Mouse (Mus musculus) limb, embryonic 14.5 days (tissue): ENCODE data around the gene Boc. TPM values are rescaled to one million over a fixed set of nuclear protein-coding genes. Genes with fewer than 3 reads are reported as not detected.

Experiments
- ATAC-seq: fragments of 200-750 bp; cut with Nextera tagmentation; 2 replicates; pipeline ENCODE4 v1.8.0; 2017; ENCODE audit warnings: low read depth, moderate number of reproducible peaks, moderate TSS enrichment; ENCODE audit not compliant: low FRiP score
- DNase-seq: peaks from one replicate; pipeline ENCODE4 v3.0.0-alpha.2; 2015; ENCODE audit warnings: low spot score
- H3K27ac ChIP-seq: fragments of 300-500 bp; sonication (generic); replicated peaks from 2 replicates; pipeline ENCODE4 v1.5.1; 2014; ENCODE audit warnings: low read depth, mild to moderate bottlenecking, low read length, moderate library complexity, mixed read lengths
- H3K27me3 ChIP-seq: fragments of 300-500 bp; sonication (generic); 2 replicates; pipeline ENCODE4 v1.6.1; 2014; ENCODE audit warnings: low read length, mixed read lengths; ENCODE audit not compliant: control insufficient read depth, insufficient read depth
- H3K36me3 ChIP-seq: fragments of 300-500 bp; sonication (generic); 2 replicates; pipeline ENCODE4 v1.6.1; 2014; ENCODE audit warnings: mild to moderate bottlenecking, low read length, moderate library complexity, mixed read lengths; ENCODE audit not compliant: control insufficient read depth, insufficient read depth
- H3K4me1 ChIP-seq: fragments of 300-500 bp; sonication (generic); 2 replicates; pipeline ENCODE4 v1.6.1; 2014; ENCODE audit warnings: antibody characterized with exemption, low read length, mixed read lengths; ENCODE audit not compliant: control insufficient read depth, insufficient read depth
- H3K4me2 ChIP-seq: fragments of 300-500 bp; sonication (generic); replicated peaks from 2 replicates; pipeline ENCODE4 v1.6.1; 2014; ENCODE audit warnings: low read depth, mild to moderate bottlenecking, low read length, moderate library complexity; ENCODE audit not compliant: severe bottlenecking
- H3K4me3 ChIP-seq: fragments of 300-500 bp; sonication (generic); replicated peaks from 2 replicates; pipeline ENCODE4 v1.5.1; 2014; ENCODE audit warnings: low read length
- H3K9ac ChIP-seq: fragments of 300-500 bp; sonication (generic); 2 replicates; pipeline ENCODE4 v1.6.1; 2014; ENCODE audit warnings: mild to moderate bottlenecking, low read depth, low read length, moderate library complexity; ENCODE audit not compliant: severe bottlenecking
- H3K9me3 ChIP-seq: fragments of 300-500 bp; sonication (generic); 2 replicates; pipeline ENCODE4 v1.6.1; 2016; ENCODE audit warnings: low read length; ENCODE audit not compliant: control insufficient read depth
- POLR2A ChIP-seq: fragments of 200-500 bp; IDR thresholded peaks from 2 replicates; pipeline ENCODE4 v1.8.0; 2012; ENCODE audit warnings: inconsistent platforms, mild to moderate bottlenecking, moderate library complexity, borderline replicate concordance; ENCODE audit not compliant: insufficient read depth, insufficient read length; ENCODE audit errors: extremely low read depth
- WGBS: fragments of 180-500 bp; shearing (Covaris S2); extraction: QIAGEN DNeasy Blood & Tissue Kit; methylation state at CpG from one replicate; pipeline ENCODE4 v1.1.7; 2014; 5-methylcytosine and 5-hydroxymethylcytosine counted together
- polyA plus RNA-seq, 2 experiments: library from polyadenylated mRNA; depleted of rRNA in 1 of 2; stranded (reverse) in 1 of 2; unstranded in 1 of 2; fragments of >200 nt; fragmentation: Nextera tagmentation in 1 of 2; extraction: Ambion mirVana in 1 of 2; gene quantifications; 2 replicates each; pipeline versions ENCODE4 v1.2.1 to v1.2.3; 2012 to 2014

The Boc gene
- polyA plus RNA-seq, 2 experiments, result 59.8 to 91.4 TPM

DNA sequence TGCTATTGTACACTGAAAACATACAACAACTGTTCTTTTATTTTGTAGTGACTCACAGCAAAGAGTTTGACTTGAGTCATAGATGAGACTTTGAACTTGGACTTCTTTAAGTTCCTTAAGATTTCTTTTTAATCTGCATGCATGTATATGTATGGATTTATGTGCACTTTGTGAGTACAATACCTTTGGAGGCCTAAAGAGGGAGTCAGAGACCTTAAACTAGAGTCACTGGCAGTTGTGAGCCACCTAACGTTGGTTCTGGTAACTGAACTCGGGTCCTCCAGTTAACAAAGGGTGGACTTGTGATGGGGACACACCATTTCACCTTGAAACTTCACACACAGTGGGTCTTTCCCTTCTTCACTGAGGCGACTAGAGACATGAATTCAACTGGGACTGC is 60.2 kb downstream of the Boc start:
- Histone ChIP-seq H3K4me3 (no peak overlapping the region), H3K4me2 (no peak overlapping the region), H3K36me3 (peaks cover 99% of the 10 kb centered on the region), H3K4me1 (peaks cover 24% of the 10 kb centered on the region), H3K27me3 (no peaks in the 10 kb centered on the region), H3K9ac (no peak overlapping the region), H3K9me3 (no peaks in the 10 kb centered on the region), H3K27ac (no peak overlapping the region)
- 95% methylated on average over 3 of the region's 3 CpGs for WGBS
- ATAC-seq (no peak), DNase-seq (no peak)
- TF ChIP-seq POLR2A, result no peak

DNA sequence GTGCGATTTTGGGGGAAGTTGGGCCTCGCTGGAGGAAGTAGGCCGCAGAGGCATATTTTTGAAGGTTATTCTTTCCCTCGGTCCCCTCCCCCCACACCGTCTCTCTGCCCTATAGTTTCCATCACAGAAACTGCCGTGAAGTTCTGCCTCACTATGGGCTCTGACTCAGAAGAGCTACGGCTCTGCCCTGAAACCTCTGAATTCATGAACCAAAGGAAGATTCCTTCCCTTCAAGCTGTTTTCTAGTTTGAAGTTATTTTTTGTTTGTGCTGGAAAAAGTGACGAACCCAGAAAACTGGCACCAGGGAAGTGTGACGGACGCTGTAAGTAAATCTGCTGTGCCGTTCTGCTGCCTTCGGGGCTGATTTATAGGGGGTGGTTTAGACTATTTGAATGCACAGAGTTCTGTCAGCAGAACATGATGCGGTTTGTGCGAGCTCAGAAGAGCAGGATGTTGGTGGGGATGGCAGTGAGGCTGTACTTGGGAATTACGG is 61.7 kb downstream of the Boc start:
- Histone ChIP-seq H3K27ac (no peak overlapping the region), H3K9me3 (no peaks in the 10 kb centered on the region), H3K9ac (no peak overlapping the region), H3K4me2 (no peak overlapping the region), H3K36me3 (peaks cover 99% of the 10 kb centered on the region), H3K27me3 (no peaks in the 10 kb centered on the region), H3K4me3 (no peak overlapping the region), H3K4me1 (peaks cover 21% of the 10 kb centered on the region)
- no peak for ATAC-seq
- WGBS, result 61% methylated on average over 15 of the region's 15 CpGs
- DNase-seq, result no peak
- TF ChIP-seq POLR2A, result no peak

DNA sequence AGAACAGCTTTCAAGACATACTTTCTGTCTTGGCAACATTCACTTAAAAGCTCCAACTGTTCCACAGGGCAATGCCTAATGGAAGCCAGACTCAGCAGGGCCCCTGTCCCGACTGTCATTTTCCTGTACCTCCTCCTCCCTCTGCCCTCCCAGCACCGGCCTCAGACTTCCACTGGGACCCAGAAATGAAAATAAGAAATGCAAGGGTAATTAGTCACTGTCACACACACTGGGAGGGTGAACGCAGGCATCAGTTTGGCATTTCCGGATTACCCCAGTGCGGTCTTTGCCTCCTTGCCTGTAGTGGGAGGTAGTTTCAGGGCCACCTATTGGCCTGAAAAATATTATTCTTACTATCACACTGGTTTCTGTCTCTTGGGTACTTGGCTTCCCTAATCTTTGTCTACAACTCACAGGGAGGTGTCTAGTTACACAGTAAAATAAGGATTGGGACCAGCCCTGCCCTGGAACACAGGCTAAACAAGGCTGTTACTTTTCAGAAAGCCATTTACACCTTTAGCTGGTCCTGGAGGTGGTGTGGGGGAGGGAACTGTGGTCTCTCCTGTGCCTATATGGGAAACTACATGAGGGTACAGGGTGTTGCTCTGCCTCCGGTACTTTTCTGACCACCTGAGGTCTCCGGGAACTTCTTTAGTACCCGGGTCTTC is 64.1 kb downstream of the Boc start:
- Histone ChIP-seq H3K27me3 (no peaks in the 10 kb centered on the region), H3K9ac (no peak overlapping the region), H3K27ac (peak overlapping the region; percentile 34), H3K36me3 (peaks cover 99% of the 10 kb centered on the region), H3K4me3 (no peak overlapping the region), H3K4me2 (no peak overlapping the region), H3K9me3 (no peaks in the 10 kb centered on the region), H3K4me1 (peaks cover 21% of the 10 kb centered on the region)
- no peak for DNase-seq
- peak; percentile 16; the same call in 1 of the 2 replicates for ATAC-seq
- TF ChIP-seq POLR2A, result no peak
- WGBS, result 24% methylated on average over 8 of the region's 8 CpGs

DNA sequence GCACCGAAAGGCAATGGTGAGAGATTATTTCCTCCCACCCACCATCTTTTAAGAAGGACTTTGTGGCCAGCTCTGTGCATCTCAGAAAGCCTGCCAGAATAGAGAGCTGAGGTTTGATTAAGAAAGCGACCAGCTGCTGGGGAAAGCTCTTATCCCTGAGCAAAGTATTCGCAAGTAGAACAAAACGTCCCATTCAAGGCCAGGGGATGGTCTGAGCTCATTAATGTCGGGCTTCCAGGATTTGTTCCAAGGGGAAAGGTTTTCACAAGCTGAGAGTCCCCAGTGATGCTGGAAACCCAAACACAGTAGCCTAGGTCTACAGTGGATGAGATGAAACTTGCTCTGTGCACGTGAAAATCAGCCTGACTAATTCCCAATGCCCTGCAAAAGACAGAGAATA is 64.8 kb downstream of the Boc start:
- DNase-seq (no peak), ATAC-seq (no peak)
- Histone ChIP-seq H3K9ac (no peak overlapping the region), H3K36me3 (peaks cover 99% of the 10 kb centered on the region), H3K27ac (peak overlapping the region; percentile 34), H3K4me2 (no peak overlapping the region), H3K9me3 (no peaks in the 10 kb centered on the region), H3K4me1 (peaks cover 21% of the 10 kb centered on the region), H3K27me3 (no peaks in the 10 kb centered on the region), H3K4me3 (no peak overlapping the region)
- TF ChIP-seq POLR2A, result no peak
- 30% methylated on average over 6 of the region's 6 CpGs for WGBS

DNA sequence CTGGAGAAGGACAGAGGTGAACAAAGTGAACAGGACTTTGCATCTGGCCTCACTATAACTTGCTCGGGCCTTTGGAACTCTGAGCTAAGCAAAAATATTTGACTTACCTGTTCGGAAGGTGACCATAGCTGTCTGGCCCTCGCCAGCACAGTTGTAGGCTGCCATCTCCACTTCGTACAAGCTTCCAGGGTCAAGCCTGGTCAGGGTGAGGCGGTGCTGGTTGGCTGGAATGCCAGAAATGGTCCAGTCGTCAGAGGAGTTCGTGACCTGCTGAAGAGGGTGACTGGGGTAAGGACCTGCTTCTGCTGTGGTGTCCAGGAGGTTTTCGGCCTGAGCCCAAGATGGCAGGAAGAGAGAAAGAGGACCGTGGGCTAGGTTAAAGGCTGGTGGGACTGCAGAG is 66.0 kb downstream of the Boc start:
- no peak overlapping the region for H3K27ac ChIP-seq
- peaks cover 21% of the 10 kb centered on the region for H3K4me1 ChIP-seq
- DNase-seq (no peak), ATAC-seq (no peak)
- no peaks in the 10 kb centered on the region for H3K27me3 ChIP-seq
- no peak overlapping the region for H3K9ac ChIP-seq
- H3K4me3 ChIP-seq, result no peak overlapping the region
- no peak overlapping the region for H3K4me2 ChIP-seq
- TF ChIP-seq POLR2A, result no peak
- no peaks in the 10 kb centered on the region for H3K9me3 ChIP-seq
- peaks cover 99% of the 10 kb centered on the region for H3K36me3 ChIP-seq
- 88% methylated on average over 9 of the region's 9 CpGs for WGBS
